Mouse (Mus musculus): ENCODE data around the gene Cln6. TPM values are rescaled to one million over a fixed set of nuclear protein-coding genes. Genes with fewer than 3 reads are reported as not detected.
A peak's percentile ranks its signal among the peaks of the same experiment; 100 is the strongest.
"Not testable (repeated sequence)": the region's sequence is repeated elsewhere in the genome, so short reads cannot be mapped to it uniquely, and the experiment has no call there.

The Cln6 gene
- polyA plus RNA-seq, 1 experiment from 2014 or later, result 21.3 TPM

GRCm38 (mm10) chr9:62858266-62859019 is 19.9 kb downstream of the Cln6 start:
- no peaks in the 10 kb centered on the region for H3K27me3 ChIP-seq
- peaks cover 47% of the 10 kb centered on the region for H3K4me1 ChIP-seq
- H3K27ac ChIP-seq, result peak overlapping the region; percentile 87
- peak overlapping the region; percentile 51; the same call in 1 of the 2 replicates for H3K9ac ChIP-seq
- peak; percentile 34; the same call in 1 of the 2 replicates for ATAC-seq (ENCODE audit: low FRiP score, low read depth)
- H3K9me3 ChIP-seq, result no peaks in the 10 kb centered on the region
- peak overlapping the region; percentile 60 for H3K4me2 ChIP-seq (replicated peaks)
- peak overlapping the region; percentile 30 for H3K4me3 ChIP-seq
- WGBS, result 12% methylated on average over 8 of the region's 8 CpGs
- no peaks in the 10 kb centered on the region for H3K36me3 ChIP-seq

- not testable (repeated sequence) for H3K4me3 ChIP-seq; H3K36me3 ChIP-seq; H3K9me3 ChIP-seq; ATAC-seq (ENCODE audit: low FRiP score, low read depth); H3K27ac ChIP-seq; H3K4me2 ChIP-seq (replicated peaks); H3K27me3 ChIP-seq; H3K9ac ChIP-seq
- WGBS, result 54% methylated on average over 7 of the region's 7 CpGs
- H3K4me1 ChIP-seq, result peaks cover 33% of the 10 kb centered on the region
These were observed 21.5 kb downstream of the Cln6 start for GRCm38 (mm10) chr9:62860102-62860501.

DNA sequence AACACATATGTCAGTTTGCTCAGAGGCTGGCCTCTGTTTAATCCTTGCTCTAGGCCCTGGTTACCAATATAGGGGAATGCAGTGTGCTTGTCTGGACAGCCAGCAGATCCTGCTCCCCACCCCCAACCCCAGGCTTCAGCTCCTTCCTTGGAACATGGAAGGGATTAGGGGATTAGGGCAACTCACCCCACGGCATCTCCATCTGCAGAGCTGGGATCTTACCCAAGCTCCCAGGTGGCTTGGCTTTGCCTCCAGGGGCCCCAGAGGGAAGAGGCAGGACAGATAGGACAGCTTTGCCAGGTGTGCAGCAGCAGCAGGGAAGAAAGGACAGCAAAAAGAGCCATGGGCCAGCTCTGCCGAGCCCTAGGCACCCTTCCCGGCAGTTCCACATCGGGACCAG is 22.3 kb downstream of the Cln6 start:
- no peak overlapping the region for H3K4me3 ChIP-seq
- H3K9ac ChIP-seq, result no peak overlapping the region
- no peaks in the 10 kb centered on the region for H3K27me3 ChIP-seq
- 64% methylated on average over 4 of the region's 4 CpGs for WGBS
- no peak for ATAC-seq (ENCODE audit: low FRiP score, low read depth)
- H3K27ac ChIP-seq, result no peak overlapping the region
- H3K4me1 ChIP-seq, result peaks cover 33% of the 10 kb centered on the region
- H3K36me3 ChIP-seq, result no peaks in the 10 kb centered on the region
- H3K9me3 ChIP-seq, result no peaks in the 10 kb centered on the region
- no peak overlapping the region for H3K4me2 ChIP-seq (replicated peaks)

DNA sequence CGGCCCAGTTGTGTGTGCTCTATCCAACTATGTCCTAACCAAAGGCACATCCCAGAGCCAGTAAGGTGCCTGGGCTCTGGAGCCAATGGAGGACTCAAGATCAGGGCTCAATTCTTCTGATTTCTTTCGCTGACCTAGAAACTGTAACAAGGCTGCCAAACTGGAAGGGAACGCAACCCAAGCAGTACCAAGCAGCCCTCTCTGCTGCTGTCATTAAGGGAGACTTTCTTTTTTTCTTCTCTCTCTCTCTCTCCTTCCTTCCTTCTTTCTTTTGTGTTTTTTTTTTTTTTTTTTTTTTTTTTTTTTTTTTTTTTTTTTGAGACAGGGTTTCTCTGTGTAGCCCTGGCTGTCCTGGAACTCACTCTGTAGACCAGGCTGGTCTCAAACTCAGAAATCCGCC is 30.7 kb downstream of the Cln6 start:
- H3K9ac ChIP-seq; H3K4me3 ChIP-seq; H3K9me3 ChIP-seq; ATAC-seq (ENCODE audit: low FRiP score, low read depth); H3K36me3 ChIP-seq; H3K27me3 ChIP-seq; H3K4me2 ChIP-seq (replicated peaks); H3K4me1 ChIP-seq; H3K27ac ChIP-seq: not testable (repeated sequence)
- WGBS, result 85% methylated on average over 4 of the region's 4 CpGs

- Histone ChIP-seq H3K27me3 (no peaks in the 10 kb centered on the region), H3K9ac (no peak overlapping the region), H3K4me2 (replicated peaks) (no peak overlapping the region), H3K27ac (no peak overlapping the region), H3K9me3 (no peaks in the 10 kb centered on the region), H3K4me1 (no peaks in the 10 kb centered on the region), H3K4me3 (no peak overlapping the region), H3K36me3 (no peaks in the 10 kb centered on the region)
- no peak for ATAC-seq (ENCODE audit: low FRiP score, low read depth)
These were observed 32.1 kb downstream of the Cln6 start for GRCm38 (mm10) chr9:62870728-62871127.

DNA sequence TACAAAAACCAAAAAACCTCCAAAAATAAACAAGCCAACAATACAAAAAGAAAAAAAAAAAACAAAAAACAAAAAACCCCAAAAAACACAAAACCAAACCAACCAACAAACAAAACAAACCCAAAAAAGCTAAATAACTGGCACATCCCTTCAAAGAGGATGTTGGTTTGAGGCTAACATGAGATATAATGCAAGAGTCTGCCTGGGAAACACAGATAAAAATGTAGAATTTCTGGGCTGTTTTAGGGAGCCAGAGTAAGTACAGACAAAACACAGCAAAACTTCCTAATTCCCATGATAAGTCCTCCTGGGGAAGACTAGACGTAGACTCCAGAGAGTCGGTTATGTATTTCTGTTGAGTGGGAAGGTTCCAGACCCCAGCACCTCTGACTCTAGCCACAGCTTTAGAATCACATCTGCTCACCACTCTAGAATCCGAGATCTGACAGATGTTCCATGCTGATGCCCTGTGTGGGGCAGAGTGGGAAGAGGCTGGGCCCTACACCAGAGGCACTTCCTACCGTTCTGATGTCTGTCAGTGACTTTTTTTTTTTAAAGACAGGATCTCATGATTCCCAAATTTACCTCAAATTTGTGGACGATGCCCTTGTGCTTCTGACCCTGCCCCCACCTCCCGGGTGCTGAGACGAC is 38.5 kb downstream of the Cln6 start:
- 69% methylated on average over 7 of the region's 7 CpGs for WGBS
- H3K4me3 ChIP-seq, result no peak overlapping the region

DNA sequence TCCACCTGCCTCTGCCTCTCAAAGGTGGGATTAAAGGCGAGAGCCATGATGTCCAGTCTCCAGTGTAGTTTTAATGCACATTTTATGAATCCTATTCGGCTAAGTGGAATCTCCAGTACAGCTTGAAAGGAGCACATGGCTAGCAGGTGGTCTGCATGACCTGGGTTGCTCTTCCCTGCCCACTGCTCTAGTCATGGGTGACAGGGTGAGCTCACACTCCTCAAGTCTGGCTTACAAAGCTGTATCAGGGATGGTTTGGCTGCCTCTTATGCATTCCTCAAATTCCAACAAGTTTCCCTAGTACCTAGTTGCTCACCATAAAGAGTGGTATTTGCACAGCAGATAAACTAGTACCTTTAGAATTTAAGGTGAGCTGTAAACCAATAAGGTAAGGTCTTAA is 39.2 kb downstream of the Cln6 start:
- no peak overlapping the region for H3K4me3 ChIP-seq
- no peak overlapping the region for H3K9ac ChIP-seq
- no peak overlapping the region for H3K27ac ChIP-seq
- peaks cover 23% of the 10 kb centered on the region for H3K36me3 ChIP-seq
- peaks cover 10% of the 10 kb centered on the region for H3K4me1 ChIP-seq
- H3K9me3 ChIP-seq, result no peaks in the 10 kb centered on the region
- WGBS, result 67% methylated on average over 2 of the region's 2 CpGs
- no peak for ATAC-seq (ENCODE audit: low FRiP score, low read depth)
- no peaks in the 10 kb centered on the region for H3K27me3 ChIP-seq
- no peak overlapping the region for H3K4me2 ChIP-seq (replicated peaks)

More for the DNA sequence above, 38.5 kb downstream of the Cln6 start:
- H3K9ac ChIP-seq, result no peak overlapping the region
- peaks cover 10% of the 10 kb centered on the region for H3K4me1 ChIP-seq
- H3K4me2 ChIP-seq (replicated peaks), result no peak overlapping the region
- H3K36me3 ChIP-seq, result peaks cover 18% of the 10 kb centered on the region
- no peaks in the 10 kb centered on the region for H3K27me3 ChIP-seq
- H3K9me3 ChIP-seq, result no peaks in the 10 kb centered on the region
- no peak overlapping the region for H3K27ac ChIP-seq
- ATAC-seq (ENCODE audit: low FRiP score, low read depth), result no peak

DNA sequence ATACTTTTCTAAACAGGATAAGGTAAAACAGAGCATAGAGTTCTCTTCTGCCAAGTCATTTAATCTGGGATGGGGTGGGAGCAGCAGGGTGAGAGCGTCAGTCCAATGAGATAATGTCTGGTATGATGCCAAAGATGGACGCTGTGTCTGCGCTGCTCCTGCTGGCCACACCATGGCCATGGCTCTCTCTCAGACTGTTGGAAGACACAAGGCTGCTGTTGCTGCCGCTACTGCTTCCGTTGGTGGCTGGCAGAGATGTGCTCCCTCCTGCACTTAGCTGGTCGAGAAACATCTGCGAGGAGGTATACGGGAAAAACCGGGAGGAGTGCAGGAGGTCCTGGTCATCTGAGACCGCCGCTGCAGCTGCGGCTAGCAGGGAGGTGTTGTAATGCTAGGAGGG is 43.3 kb downstream of the Cln6 start:
- H3K9ac ChIP-seq, result no peak overlapping the region
- H3K4me1 ChIP-seq, result peaks cover 10% of the 10 kb centered on the region
- H3K36me3 ChIP-seq, result peaks cover 56% of the 10 kb centered on the region
- no peaks in the 10 kb centered on the region for H3K9me3 ChIP-seq
- 77% methylated on average over 12 of the region's 12 CpGs for WGBS
- H3K4me2 ChIP-seq (replicated peaks), result no peak overlapping the region
- H3K4me3 ChIP-seq, result no peak overlapping the region
- H3K27me3 ChIP-seq, result no peaks in the 10 kb centered on the region
- ATAC-seq (ENCODE audit: low FRiP score, low read depth), result no peak
- H3K27ac ChIP-seq, result no peak overlapping the region

GRCm38 (mm10) chr9:62894486-62894885 is 55.9 kb downstream of the Cln6 start:
- H3K27ac ChIP-seq, result no peak overlapping the region
- no peak for ATAC-seq (ENCODE audit: low FRiP score, low read depth)
- WGBS, result 91% methylated on average over 1 of the region's 1 CpGs
- no peaks in the 10 kb centered on the region for H3K27me3 ChIP-seq
- no peak overlapping the region for H3K4me3 ChIP-seq
- no peak overlapping the region for H3K9ac ChIP-seq
- no peaks in the 10 kb centered on the region for H3K4me1 ChIP-seq
- H3K36me3 ChIP-seq, result peaks cover 64% of the 10 kb centered on the region
- no peaks in the 10 kb centered on the region for H3K9me3 ChIP-seq
- no peak overlapping the region for H3K4me2 ChIP-seq (replicated peaks)

Other genes starting within 250 kb of the Cln6 start
- gene Itga11, start 161.0 kb upstream of the Cln6 start, polyA plus RNA-seq (2015; fragmentation: Nextera tagmentation; extraction: Ambion mirVana), result 8.0 and 8.2 TPM in 2 replicates
- gene Fem1b, start 26.9 kb upstream of the Cln6 start, polyA plus RNA-seq (2015; fragmentation: Nextera tagmentation; extraction: Ambion mirVana), result 19.4 and 21.9 TPM in 2 replicates
- 8.9 and 12.8 TPM in 2 replicates for gene Calml4, start 19.3 kb downstream of the Cln6 start, polyA plus RNA-seq (2015; fragmentation: Nextera tagmentation; extraction: Ambion mirVana)
- gene Pias1, start 149.1 kb downstream of the Cln6 start, polyA plus RNA-seq (2015; fragmentation: Nextera tagmentation; extraction: Ambion mirVana), result 56.1 and 57.8 TPM in 2 replicates

Data from limb, embryonic 13.5 days (tissue).